ENCODE assay signal across 8 mouse cellular contexts in genomic region chr6:72096669-72097068, GRCm38 (mm10). TPM values are rescaled to one million over a fixed set of nuclear protein-coding genes. Genes with fewer than 3 reads are reported as not detected.
DNase-seq lines count a peak whose midpoint lies in the region; ATAC-seq and TF ChIP-seq lines count a peak whose summit lies in the region.

No protein-coding gene starts in this region.

- no peak for TF ChIP-seq EP300 in MEL (IDR thresholded peaks at IDR 0.05; ENCODE audit: low read depth in 1 of 2, low read length in 2 of 2)

- peak overlapping the region; percentile 89 for H3K4me3 ChIP-seq in heart, embryonic 16.5 days (ENCODE audit: low read length)
- peak overlapping the region; percentile 54 to 63 for H3K4me3 ChIP-seq in MEL (ENCODE audit: control insufficient read depth in 1 of 2, insufficient read depth in 1 of 2, low read depth in 2 of 2, low read length in 2 of 2)
- peak overlapping the region; percentile 81 for H3K4me3 ChIP-seq in hindbrain, embryonic 10.5 days
- H3K4me3 ChIP-seq in midbrain, embryonic 10.5 days = peak overlapping the region; percentile 81

- TF ChIP-seq RAD21 in MEL (IDR thresholded peaks at IDR 0.05; ENCODE audit: low read depth, low read length) = no peak

- H3K27ac ChIP-seq in heart, embryonic 16.5 days (ENCODE audit: low read length) = peak overlapping the region; percentile 76
- peak overlapping the region; percentile 82 for H3K27ac ChIP-seq in MEL (ENCODE audit: control insufficient read depth, low read depth, low read length)
- peak overlapping the region; percentile 95 for H3K27ac ChIP-seq in hindbrain, embryonic 10.5 days
- peak overlapping the region; percentile 93 for H3K27ac ChIP-seq in midbrain, embryonic 10.5 days (replicated peaks)

- H3K36me3 ChIP-seq in heart, embryonic 16.5 days (ENCODE audit: control insufficient read depth, insufficient read depth) = no peaks in the 10 kb centered on the region
- H3K36me3 ChIP-seq in MEL (ENCODE audit: control insufficient read depth in 1 of 2, insufficient read depth in 2 of 2, low read length in 2 of 2) = peaks cover 0 to 38% of the 10 kb centered on the region in 2 experiments; a peak in 2 of 4 replicates
- H3K36me3 ChIP-seq in hindbrain, embryonic 10.5 days = no peaks in the 10 kb centered on the region
- H3K36me3 ChIP-seq in midbrain, embryonic 10.5 days = no peaks in the 10 kb centered on the region

- peaks cover 37% of the 10 kb centered on the region for H3K79me2 ChIP-seq in MEL (ENCODE audit: control insufficient read depth, insufficient read depth, low read length, poor library complexity)

- no peak for TF ChIP-seq POLR2A in MEL (IDR thresholded peaks at IDR 0.05; ENCODE audit: control insufficient read depth in 1 of 2, insufficient read depth in 1 of 2, low read depth in 1 of 2, low read length in 2 of 2, poor library complexity in 1 of 2)

- whole genome bisulfite sequencing in heart, embryonic 16.5 days = 43% methylated on average over 8 of the region's 8 CpGs
- WGBS in hindbrain, embryonic 10.5 days = 62% methylated on average over 8 of the region's 8 CpGs
- WGBS in midbrain, embryonic 10.5 days = 60% methylated on average over 8 of the region's 8 CpGs

- no peak for ATAC-seq in heart, embryonic 16.5 days (replicated peaks; ENCODE audit: extremely low read depth, insufficient read depth, low FRiP score)
- no peak for ATAC-seq in cerebellum, adult (ENCODE audit: insufficient number of reproducible peaks, low FRiP score, low TSS enrichment)

- no peaks in the 10 kb centered on the region for H3K27me3 ChIP-seq in heart, embryonic 16.5 days (ENCODE audit: control insufficient read depth, insufficient read depth, low read length)
- H3K27me3 ChIP-seq in MEL (ENCODE audit: control insufficient read depth in 1 of 2, insufficient read depth in 2 of 2, low read length in 2 of 2) = no peaks in the 10 kb centered on the region
- peaks cover 3% of the 10 kb centered on the region for H3K27me3 ChIP-seq in hindbrain, embryonic 10.5 days (ENCODE audit: insufficient read depth, poor library complexity, severe bottlenecking)
- H3K27me3 ChIP-seq in midbrain, embryonic 10.5 days (ENCODE audit: low read depth, poor library complexity, severe bottlenecking) = no peaks in the 10 kb centered on the region

- no peak for DNase-seq in heart, adult 18-20 months
- peak; percentile 60 for DNase-seq in MEL (ENCODE audit: low read depth, low spot score)
- no peak for DNase-seq in hindbrain, embryonic 10.5 days (ENCODE audit: low spot score)
- no peak for DNase-seq in midbrain, embryonic 10.5 days (ENCODE audit: low spot score)
- DNase-seq in natural killer cell, adult 2 months (ENCODE audit: low spot score in 2 of 2) = no peak
- DNase-seq in adrenal gland, postnatal 14 days = no peak

- no peaks in the 10 kb centered on the region for H3K9me3 ChIP-seq in heart, embryonic 16.5 days (replicated peaks; ENCODE audit: control insufficient read depth, low read length)
- H3K9me3 ChIP-seq in MEL (replicated peaks; ENCODE audit: insufficient read depth, low read length) = no peaks in the 10 kb centered on the region
- H3K9me3 ChIP-seq in hindbrain, embryonic 10.5 days = no peaks in the 10 kb centered on the region
- no peaks in the 10 kb centered on the region for H3K9me3 ChIP-seq in midbrain, embryonic 10.5 days (replicated peaks)

- peaks cover 36% of the 10 kb centered on the region for H3K4me1 ChIP-seq in heart, embryonic 16.5 days (ENCODE audit: control insufficient read depth, insufficient read depth, low read length)
- peaks cover 23 to 39% of the 10 kb centered on the region in 2 experiments for H3K4me1 ChIP-seq in MEL (ENCODE audit: control insufficient read depth in 1 of 2, insufficient read depth in 2 of 2, low read length in 2 of 2)
- peaks cover 56% of the 10 kb centered on the region for H3K4me1 ChIP-seq in hindbrain, embryonic 10.5 days (replicated peaks)
- peaks cover 37% of the 10 kb centered on the region for H3K4me1 ChIP-seq in midbrain, embryonic 10.5 days

- peak overlapping the region; percentile 98 for H3K4me2 ChIP-seq in heart, embryonic 16.5 days (ENCODE audit: low read depth, low read length)

- TF ChIP-seq CTCF in MEL (IDR thresholded peaks at IDR 0.05 in 2 of 3, conservative IDR thresholded peaks at IDR 0.05 in 1 of 3; ENCODE audit: control insufficient read depth in 1 of 3, insufficient read depth in 1 of 3, low read depth in 2 of 3, low read length in 3 of 3, poor library complexity in 1 of 3, severe bottlenecking in 1 of 3) = no peak

- peak overlapping the region; percentile 94; the same call in 1 of the 2 replicates for H3K9ac ChIP-seq in heart, embryonic 16.5 days (ENCODE audit: low read length)
- H3K9ac ChIP-seq in MEL (ENCODE audit: control insufficient read depth, low read depth, low read length, poor library complexity, severe bottlenecking) = peak overlapping the region; percentile 68

TF ChIP-seq in MEL, 35 proteins besides CTCF, POLR2A, EP300 and RAD21:
- TF ChIP-seq JUND (IDR thresholded peaks at IDR 0.05; ENCODE audit: low read depth, low read length) (no peak), TAL1 (IDR thresholded peaks at IDR 0.05; ENCODE audit: low read length) (no peak), HCFC1 (IDR thresholded peaks at IDR 0.05; ENCODE audit: low read depth, low read length) (0 out of 2 replicates have a peak, but pooled peaks have one; percentile 1), MYC (IDR thresholded peaks at IDR 0.05; ENCODE audit: low read depth, low read length) (0 out of 2 replicates have a peak, but pooled peaks have one; percentile 13), POLR2AphosphoS5 (IDR thresholded peaks at IDR 0.05; ENCODE audit: borderline replicate concordance, low read depth, low read length) (no peak), ZC3H11A (IDR thresholded peaks at IDR 0.05; ENCODE audit: low read depth, low read length) (no peak), TCF12 (IDR thresholded peaks at IDR 0.05; ENCODE audit: low read depth, low read length) (no peak), MAFK (IDR thresholded peaks at IDR 0.05; ENCODE audit: borderline replicate concordance, low read depth, low read length) (no peak), CHD1 (IDR thresholded peaks at IDR 0.05; ENCODE audit: low read depth, low read length) (peak; percentile 52; the same call in 1 of the 2 replicates), ETS1 (IDR thresholded peaks at IDR 0.05; ENCODE audit: low read depth, low read length) (no peak), MAX (IDR thresholded peaks at IDR 0.05; ENCODE audit: low read length) (no peak), MEF2A (IDR thresholded peaks at IDR 0.05; ENCODE audit: extremely low read depth, insufficient replicate concordance, low read depth, low read length, poor library complexity, severe bottlenecking) (no peak)

RNA-seq across cellular contexts. Expression of gene St3gal5, which starts 0.7 kb away (rescaled TPM):
- polyA plus RNA-seq in heart, embryonic 16.5 days (2015; fragmentation: Nextera tagmentation; extraction: Ambion mirVana) = 36.6 and 44.5 TPM in 2 replicates
- 10 to 100 TPM; 62.4 to 70.3 TPM for total RNA-seq in heart, adult 18-20 months (2021)
- total RNA-seq in MEL (2012; rRNA removed) = 20.1 and 24.4 TPM in 2 replicates
- 10 to 100 TPM in 1 of 2 experiments, not detected in 1; 51.8 TPM for polyA plus RNA-seq in MEL (2012; ENCODE audit: insufficient read depth in 1 of 2, insufficient read length in 2 of 2, low read depth in 1 of 2, low replicate concordance in 2 of 2, missing spikeins in 1 of 2)
- polyA plus RNA-seq in hindbrain, embryonic 10.5 days (2016; fragmentation: Nextera tagmentation; extraction: Ambion mirVana) = 41.6 and 43.0 TPM in 2 replicates
- 39.1 and 40.0 TPM in 2 replicates for polyA plus RNA-seq in midbrain, embryonic 10.5 days (2016; fragmentation: Nextera tagmentation; extraction: Ambion mirVana)
- 137 and 170 TPM in 2 replicates for total RNA-seq in adrenal gland, postnatal 14 days (2021)
